Mouse (Mus musculus) c-Kit-positive CD71-negative TER-119-negative erythroid progenitor cells, embryonic 14.5 days (primary cell): ENCODE measurements around the gene Gm42669.

Source experiments
- DNase-seq: peaks from one replicate; pipeline ENCODE4 v3.0.0-alpha.2; 2013; ENCODE audit warnings: low read depth

Gene Gm42669

DNA sequence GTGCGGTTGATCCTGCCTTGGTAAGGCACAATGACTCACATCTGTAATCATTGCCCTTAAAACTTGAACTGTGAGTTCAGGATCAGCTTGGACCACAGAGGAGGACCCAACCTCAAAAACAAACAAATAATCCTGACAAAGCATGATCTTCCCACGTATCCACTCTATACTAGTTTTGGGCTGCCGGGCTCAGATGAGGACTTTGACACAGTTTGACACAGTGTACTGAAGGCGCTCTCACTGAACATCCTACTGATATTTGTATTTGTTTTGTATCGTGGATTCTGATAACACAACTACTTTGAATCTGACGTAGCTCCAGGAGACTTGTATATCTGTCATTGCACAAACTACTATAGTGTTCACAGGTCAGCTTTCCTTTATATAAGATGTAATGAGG is 14.0 kb downstream of the Gm42669 start:
- no peak for DNase-seq

GRCm38 (mm10) chr5:107521897-107522296 is 14.5 kb downstream of the Gm42669 start:
- DNase-seq = no peak

- DNase-seq = no peak
These were observed 16.9 kb downstream of the Gm42669 start for GRCm38 (mm10) chr5:107524281-107524680.

DNA sequence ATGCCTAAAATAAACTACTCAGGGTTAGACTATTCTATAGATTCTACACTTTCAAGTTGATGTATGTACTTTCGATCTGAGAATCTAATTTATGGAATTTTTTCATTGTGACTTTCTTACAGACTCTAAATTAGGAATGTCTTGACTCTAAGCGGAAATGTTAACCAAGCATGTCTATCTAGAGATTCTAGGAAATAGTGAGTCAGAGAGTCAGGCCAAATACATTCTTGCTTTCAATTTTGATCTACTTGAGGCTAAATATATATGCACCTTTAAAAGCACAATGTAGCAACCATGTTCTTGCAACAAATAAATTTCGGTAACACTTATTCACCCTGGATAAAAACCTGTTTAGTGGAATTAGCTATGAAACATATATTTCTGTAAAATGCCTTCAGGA is 21.4 kb downstream of the Gm42669 start:
- DNase-seq = no peak

DNA sequence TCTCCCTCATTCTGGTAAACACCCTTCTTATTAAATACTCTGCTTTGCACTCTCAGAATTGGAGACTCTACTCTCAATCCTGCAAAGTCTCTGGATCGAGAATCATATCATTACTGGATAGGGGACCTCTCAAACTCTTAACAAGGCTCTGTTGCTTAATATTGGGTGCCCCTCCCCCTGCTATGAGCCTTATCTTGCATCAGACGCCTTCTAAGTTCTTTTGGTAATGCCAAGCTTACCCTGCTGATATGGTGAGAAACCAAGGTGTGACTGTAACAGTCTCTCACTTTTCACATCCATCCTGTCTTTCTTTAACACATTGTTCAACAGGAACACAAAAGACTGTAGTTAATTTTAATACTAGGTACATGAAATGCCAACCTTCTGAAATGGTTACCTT is 26.2 kb downstream of the Gm42669 start:
- DNase-seq = no peak

DNA sequence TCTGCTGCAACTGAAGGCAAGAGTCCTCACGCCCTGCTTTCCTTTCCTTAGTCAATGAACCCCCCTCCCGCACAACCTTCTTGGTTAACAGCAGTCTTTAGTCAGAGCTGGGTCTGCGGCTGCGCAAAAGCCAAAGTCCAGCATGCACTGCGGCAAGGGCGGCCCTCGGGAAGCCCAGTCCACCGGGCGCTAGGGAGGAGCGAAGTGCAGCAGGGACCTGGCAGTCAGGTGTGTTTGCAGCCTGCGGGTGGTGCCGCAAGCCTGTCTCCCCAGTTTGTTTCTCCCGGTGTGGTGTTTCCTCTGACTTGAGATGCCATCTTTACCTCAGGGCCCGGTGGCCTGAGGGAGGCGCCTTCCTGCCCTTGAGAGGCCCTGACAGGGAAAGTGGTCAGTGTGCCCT is 27.2 kb downstream of the Gm42669 start, which contains the start of gene 1700028K03Rik:
TSS of gene 1700028K03Rik (plus strand) at position 129 of the 400 bp plus-strand sequence.
- no peak for DNase-seq

DNA sequence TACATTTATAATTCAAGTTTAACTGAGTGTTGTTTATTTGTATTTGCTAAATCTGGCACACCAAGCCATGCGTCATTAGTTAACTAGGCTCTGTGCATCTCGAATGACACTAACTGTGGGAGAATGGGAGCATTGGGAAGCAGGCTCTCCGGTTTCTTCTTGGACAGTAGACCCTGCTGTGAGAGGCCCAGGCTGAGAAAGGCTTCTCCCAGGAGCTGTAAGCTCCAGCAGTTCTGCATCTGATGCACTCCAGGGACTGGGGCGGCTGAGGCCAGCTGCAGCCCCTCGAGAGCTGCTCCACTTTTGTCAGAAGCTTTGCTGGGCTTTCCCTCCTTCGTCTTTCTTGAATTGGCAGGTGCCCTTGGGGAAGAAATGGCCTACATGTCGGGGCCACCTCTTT is 34.3 kb downstream of the Gm42669 start:
- DNase-seq = no peak

- DNase-seq = no peak
These were observed 38.5 kb downstream of the Gm42669 start for GRCm38 (mm10) chr5:107545927-107546326.

DNA sequence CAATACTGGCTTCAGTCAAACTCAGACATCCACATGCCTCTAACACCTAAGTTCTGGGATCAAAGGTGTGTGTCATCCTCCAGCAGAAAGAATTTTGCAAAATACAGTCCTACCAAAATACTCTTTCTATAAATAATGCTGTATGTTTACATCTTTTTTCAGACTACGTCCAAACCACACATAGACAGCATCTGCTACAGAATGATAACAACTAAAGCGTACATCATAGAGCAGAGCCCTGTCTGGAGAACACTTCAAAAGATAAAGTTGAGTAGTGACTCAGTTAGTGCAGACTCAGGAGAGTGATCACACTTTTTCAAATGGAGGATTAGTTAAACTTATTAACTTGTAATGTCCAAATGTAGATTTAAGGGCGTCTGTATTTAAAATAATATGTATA is 40.5 kb downstream of the Gm42669 start:
- DNase-seq = no peak

DNA sequence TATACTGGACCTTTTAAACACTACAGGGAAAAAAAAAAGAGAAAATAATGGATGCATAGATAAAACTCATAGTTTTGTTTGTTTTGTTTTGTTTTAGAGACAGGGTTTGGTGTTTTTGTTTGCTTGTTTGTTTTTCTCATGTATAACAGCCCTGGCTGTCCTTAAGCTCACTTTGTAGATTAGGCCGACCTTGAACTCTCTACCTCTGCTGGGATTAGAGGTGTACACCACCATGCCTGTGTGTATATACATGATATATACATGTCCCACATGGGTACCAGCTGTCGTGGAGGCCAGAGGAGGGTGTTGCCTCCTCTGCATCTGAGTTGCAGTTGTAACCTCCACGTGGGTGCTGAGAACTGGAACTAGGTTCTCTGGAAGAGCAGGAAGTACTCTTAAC is 41.0 kb downstream of the Gm42669 start:
- DNase-seq = no peak

DNA sequence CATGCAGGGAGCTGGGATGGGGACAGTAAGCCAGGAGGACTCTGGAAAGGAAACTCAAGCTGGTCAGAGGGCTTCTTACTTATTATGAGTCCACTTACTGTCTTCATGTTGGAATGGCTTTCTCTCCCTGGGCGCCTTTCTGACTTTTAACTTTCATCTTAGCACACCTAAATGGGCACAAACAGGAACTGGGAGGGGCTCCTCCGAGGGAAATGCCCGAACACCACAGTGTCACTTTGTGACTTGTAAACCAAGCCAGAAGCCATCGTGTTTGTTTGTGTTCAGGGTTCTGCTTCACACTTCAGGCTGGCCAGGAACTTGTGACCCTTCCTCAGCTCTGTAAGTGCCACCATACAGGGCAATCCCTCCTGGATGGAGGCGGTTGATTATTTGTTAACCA is 46.9 kb downstream of the Gm42669 start:
- DNase-seq = no peak

DNA sequence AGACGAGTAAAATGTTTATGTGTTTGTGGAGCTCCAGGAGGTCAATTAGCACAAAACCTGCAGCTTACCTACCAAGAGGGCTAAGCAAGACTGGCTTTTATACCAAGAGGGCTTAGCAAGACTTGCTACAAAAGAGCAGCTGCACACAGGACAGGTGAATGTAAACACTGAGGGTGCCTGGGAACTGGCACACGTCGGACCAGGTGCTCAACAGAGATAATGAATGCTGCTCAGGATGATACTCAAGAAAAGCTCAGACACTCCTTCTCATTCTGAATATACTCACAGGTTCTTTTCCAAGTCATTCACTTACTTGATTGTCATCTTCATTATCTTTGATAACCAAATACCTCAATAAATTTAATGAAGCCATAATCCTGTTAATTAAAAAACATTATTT is 49.5 kb downstream of the Gm42669 start:
- DNase-seq = no peak

GRCm38 (mm10) chr5:107569148-107569547 is 61.7 kb downstream of the Gm42669 start:
- DNase-seq = no peak

- DNase-seq = peak; percentile 47
These were observed 90.1 kb downstream of the Gm42669 start, which contains the start of the genes Rpap2 and Glmn for GRCm38 (mm10) chr5:107597301-107598077. Gene Rpap2 (plus strand): TSS chr5:107597373. Gene Glmn (minus strand): TSS chr5:107597888.

DNA sequence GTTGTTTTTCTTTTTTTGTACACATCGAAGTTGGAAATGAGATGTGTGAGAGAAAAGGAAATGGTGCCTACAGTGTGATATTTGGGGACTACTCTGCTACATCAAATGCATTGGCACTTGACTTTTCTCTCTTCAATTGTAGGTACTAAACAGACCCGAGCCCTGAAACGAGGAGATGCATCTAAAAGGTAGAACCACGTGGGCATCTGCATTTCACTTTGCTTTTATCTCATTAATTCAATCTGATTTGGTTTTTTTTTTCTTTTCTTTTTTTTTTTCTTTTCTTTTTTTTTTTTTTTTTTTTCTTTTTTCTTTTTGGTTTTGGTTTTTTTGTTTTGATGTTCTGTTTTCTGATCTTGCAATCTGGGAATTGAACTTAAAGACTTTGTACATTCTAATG is 91.0 kb downstream of the Gm42669 start:
- DNase-seq = no peak

- DNase-seq = peak; percentile 48
These were observed 103.8 kb downstream of the Gm42669 start for GRCm38 (mm10) chr5:107611224-107611623.

- no peak for DNase-seq
These were observed 110.6 kb downstream of the Gm42669 start for GRCm38 (mm10) chr5:107617986-107618385.

- no peak for DNase-seq
These were observed 113.9 kb downstream of the Gm42669 start for GRCm38 (mm10) chr5:107621327-107621726.
